Mouse (Mus musculus) liver, adult 2 months (tissue): ENCODE results near the gene Mrpl43.

Experiments
- CTCF ChIP-seq: fragments of 200-500 bp; IDR thresholded peaks from 2 replicates; pipeline ENCODE4 v1.5.1; 2011; ENCODE audit warnings: low read depth, low read length, control low read depth
- POLR2A ChIP-seq: fragments of 200-500 bp; IDR thresholded peaks from 2 replicates; pipeline ENCODE4 v1.6.1; 2011; ENCODE audit warnings: low read length, control low read depth; ENCODE audit not compliant: insufficient read depth; ENCODE audit errors: extremely low read depth

GRCm38 (mm10) chr19:44992712-44993111 is 13.5 kb downstream of the Mrpl43 start:
- TF ChIP-seq POLR2A (no peak), CTCF (no peak)
